Mouse (Mus musculus): ENCODE results near the gene Cbfa2t2. TPM values are rescaled to one million over a fixed set of nuclear protein-coding genes. Genes with fewer than 3 reads are reported as not detected.
A peak's percentile ranks its signal among the peaks of the same experiment; 100 is the strongest.

The Cbfa2t2 gene
- polyA plus RNA-seq, 1 experiment from 2014 or later = 69.4 TPM

- no peak for ATAC-seq
- Histone ChIP-seq H3K27me3 (peaks cover 17% of the 10 kb centered on the region), H3K4me3 (no peak overlapping the region), H3K9me3 (replicated peaks) (no peaks in the 10 kb centered on the region), H3K36me3 (ENCODE audit: poor library complexity, severe bottlenecking) (no peaks in the 10 kb centered on the region), H3K4me2 (no peak overlapping the region), H3K9ac (no peak overlapping the region), H3K4me1 (peaks cover 18% of the 10 kb centered on the region), H3K27ac (no peak overlapping the region)
- WGBS = 69% methylated on average over 2 of the region's 2 CpGs
Observed at GRCm38 (mm10) chr2:154410355-154410754, 25.9 kb upstream of the Cbfa2t2 start.

- Histone ChIP-seq H3K9ac (no peak overlapping the region), H3K4me2 (no peak overlapping the region)
- ATAC-seq = peak; percentile 16; the same call in 1 of the 2 replicates
Observed at GRCm38 (mm10) chr2:154412018-154412666, 24.1 kb upstream of the Cbfa2t2 start.

GRCm38 (mm10) chr2:154417107-154417506 is 19.2 kb upstream of the Cbfa2t2 start:
- Histone ChIP-seq H3K4me3 (no peak overlapping the region), H3K4me2 (no peak overlapping the region), H3K9ac (no peak overlapping the region), H3K9me3 (replicated peaks) (no peaks in the 10 kb centered on the region), H3K27me3 (no peaks in the 10 kb centered on the region), H3K36me3 (ENCODE audit: poor library complexity, severe bottlenecking) (no peaks in the 10 kb centered on the region), H3K4me1 (peaks cover 23% of the 10 kb centered on the region), H3K27ac (no peak overlapping the region)
- no peak for ATAC-seq
- WGBS = 9% methylated on average over 3 of the region's 3 CpGs

More at GRCm38 (mm10) chr2:154412018-154412666, 24.1 kb upstream of the Cbfa2t2 start:
- Histone ChIP-seq H3K27ac (no peak overlapping the region), H3K36me3 (ENCODE audit: poor library complexity, severe bottlenecking) (no peaks in the 10 kb centered on the region), H3K4me3 (no peak overlapping the region), H3K9me3 (replicated peaks) (no peaks in the 10 kb centered on the region), H3K4me1 (peaks cover 9% of the 10 kb centered on the region), H3K27me3 (peaks cover 11% of the 10 kb centered on the region)
- 68% methylated on average over 7 of the region's 7 CpGs for WGBS

- peaks cover 26% of the 10 kb centered on the region for H3K4me1 ChIP-seq
- H3K27me3 ChIP-seq = no peaks in the 10 kb centered on the region
- 93% methylated on average over 7 of the region's 7 CpGs for WGBS
- no peak for ATAC-seq
- no peak overlapping the region for H3K9ac ChIP-seq
- no peak overlapping the region for H3K4me2 ChIP-seq
- H3K27ac ChIP-seq = no peak overlapping the region
- no peaks in the 10 kb centered on the region for H3K36me3 ChIP-seq (ENCODE audit: poor library complexity, severe bottlenecking)
- no peak overlapping the region for H3K4me3 ChIP-seq
- H3K9me3 ChIP-seq (replicated peaks) = no peaks in the 10 kb centered on the region
Observed at GRCm38 (mm10) chr2:154418001-154418400, 18.3 kb upstream of the Cbfa2t2 start.

GRCm38 (mm10) chr2:154419631-154420515 is 16.4 kb upstream of the Cbfa2t2 start:
- Histone ChIP-seq H3K4me2 (no peak overlapping the region), H3K9me3 (replicated peaks) (no peaks in the 10 kb centered on the region), H3K4me1 (peaks cover 26% of the 10 kb centered on the region), H3K9ac (no peak overlapping the region), H3K36me3 (ENCODE audit: poor library complexity, severe bottlenecking) (no peaks in the 10 kb centered on the region), H3K4me3 (no peak overlapping the region), H3K27ac (peak overlapping the region; percentile 90), H3K27me3 (no peaks in the 10 kb centered on the region)
- ATAC-seq = peak; percentile 46; the same call in 1 of the 2 replicates
- 39% methylated on average over 9 of the region's 9 CpGs for WGBS

GRCm38 (mm10) chr2:154420942-154421731 is 15.1 kb upstream of the Cbfa2t2 start:
- Histone ChIP-seq H3K27me3 (no peaks in the 10 kb centered on the region), H3K9ac (no peak overlapping the region), H3K4me3 (no peak overlapping the region), H3K9me3 (replicated peaks) (no peaks in the 10 kb centered on the region), H3K4me2 (no peak overlapping the region), H3K27ac (peak overlapping the region; percentile 90), H3K36me3 (ENCODE audit: poor library complexity, severe bottlenecking) (no peaks in the 10 kb centered on the region), H3K4me1 (peaks cover 30% of the 10 kb centered on the region)
- ATAC-seq = peak; percentile 86
- WGBS = 15% methylated on average over 7 of the region's 7 CpGs

GRCm38 (mm10) chr2:154422181-154422580 is 14.1 kb upstream of the Cbfa2t2 start:
- H3K9ac ChIP-seq = no peak overlapping the region
- 65% methylated on average over 5 of the region's 5 CpGs for WGBS
- H3K4me1 ChIP-seq = peaks cover 39% of the 10 kb centered on the region
- no peak overlapping the region for H3K4me2 ChIP-seq
- no peaks in the 10 kb centered on the region for H3K9me3 ChIP-seq (replicated peaks)
- no peak overlapping the region for H3K4me3 ChIP-seq
- peak overlapping the region; percentile 90 for H3K27ac ChIP-seq
- no peaks in the 10 kb centered on the region for H3K36me3 ChIP-seq (ENCODE audit: poor library complexity, severe bottlenecking)
- H3K27me3 ChIP-seq = no peaks in the 10 kb centered on the region
- no peak for ATAC-seq

GRCm38 (mm10) chr2:154423548-154423947 is 12.7 kb upstream of the Cbfa2t2 start:
- no peaks in the 10 kb centered on the region for H3K36me3 ChIP-seq (ENCODE audit: poor library complexity, severe bottlenecking)
- no peak overlapping the region for H3K4me3 ChIP-seq
- no peak overlapping the region for H3K27ac ChIP-seq
- H3K4me1 ChIP-seq = peaks cover 49% of the 10 kb centered on the region
- 88% methylated on average over 2 of the region's 2 CpGs for WGBS
- no peak for ATAC-seq
- no peak overlapping the region for H3K4me2 ChIP-seq
- no peaks in the 10 kb centered on the region for H3K27me3 ChIP-seq
- H3K9ac ChIP-seq = no peak overlapping the region
- H3K9me3 ChIP-seq (replicated peaks) = no peaks in the 10 kb centered on the region

GRCm38 (mm10) chr2:154425522-154425921 is 10.8 kb upstream of the Cbfa2t2 start:
- WGBS = 85% methylated on average over 3 of the region's 3 CpGs
- H3K27me3 ChIP-seq = no peaks in the 10 kb centered on the region
- H3K9me3 ChIP-seq (replicated peaks) = no peaks in the 10 kb centered on the region
- H3K4me3 ChIP-seq = no peak overlapping the region
- no peaks in the 10 kb centered on the region for H3K36me3 ChIP-seq (ENCODE audit: poor library complexity, severe bottlenecking)
- peak overlapping the region; percentile 92 for H3K27ac ChIP-seq
- H3K4me2 ChIP-seq = no peak overlapping the region
- H3K9ac ChIP-seq = no peak overlapping the region
- peaks cover 42% of the 10 kb centered on the region for H3K4me1 ChIP-seq
- no peak for ATAC-seq

- peaks cover 34% of the 10 kb centered on the region for H3K4me1 ChIP-seq
- H3K36me3 ChIP-seq (ENCODE audit: poor library complexity, severe bottlenecking) = no peaks in the 10 kb centered on the region
- peak; percentile 92 for ATAC-seq
- peak overlapping the region; percentile 92 for H3K27ac ChIP-seq
- H3K9me3 ChIP-seq (replicated peaks) = no peaks in the 10 kb centered on the region
- H3K4me3 ChIP-seq = peak overlapping the region; percentile 29
- no peaks in the 10 kb centered on the region for H3K27me3 ChIP-seq
- H3K9ac ChIP-seq = peak overlapping the region; percentile 65
- H3K4me2 ChIP-seq = peak overlapping the region; percentile 60
- WGBS = 2% methylated on average over 25 of the region's 25 CpGs
Observed at GRCm38 (mm10) chr2:154426188-154426904, 9.9 kb upstream of the Cbfa2t2 start.
